ENCODE assay signal across 8 mouse cellular contexts in genomic region chr7:44701921-44702320, GRCm38 (mm10). TPM values are rescaled to one million over a fixed set of nuclear protein-coding genes. Genes with fewer than 3 reads are reported as not detected.
A peak's percentile ranks its signal among the peaks of the same experiment; 100 is the strongest.
DNase-seq lines count a peak whose midpoint lies in the region; ATAC-seq and TF ChIP-seq lines count a peak whose summit lies in the region.

No protein-coding gene starts in this region.

- no peak for TF ChIP-seq EP300 in liver, postnatal 0 days (IDR thresholded peaks at IDR 0.05; ENCODE audit: low read depth)

- no peak for ATAC-seq in liver, postnatal 0 days
- ATAC-seq in liver, embryonic 11.5 days (replicated peaks; ENCODE audit: low FRiP score): no peak
- peak; percentile 62; the same call in 1 of the 2 replicates for ATAC-seq in megakaryocyte-erythroid progenitor cell, adult 5-6 weeks (replicated peaks; ENCODE audit: low FRiP score, low TSS enrichment, poor library complexity, severe bottlenecking)

- no peak for TF ChIP-seq POLR2A in bone marrow, adult 2 months (IDR thresholded peaks at IDR 0.05; ENCODE audit: borderline replicate concordance, control insufficient read depth, low read depth, low read length)

- no peak overlapping the region for H3K4me3 ChIP-seq in liver, postnatal 0 days (ENCODE audit: low read depth, low read length)
- no peak overlapping the region for H3K4me3 ChIP-seq in liver, embryonic 11.5 days (ENCODE audit: low read depth, low read length)
- no peak overlapping the region for H3K4me3 ChIP-seq in bone marrow, adult 2 months (replicated peaks; ENCODE audit: control insufficient read depth, low read depth, low read length)
- no peak overlapping the region for H3K4me3 ChIP-seq in forebrain, embryonic 10.5 days

- peak; percentile 67 for TF ChIP-seq CTCF in liver, postnatal 0 days (IDR thresholded peaks at IDR 0.05; ENCODE audit: low read depth)
- peak; percentile 26; the same call in 1 of the 2 replicates for TF ChIP-seq CTCF in bone marrow, adult 2 months (IDR thresholded peaks at IDR 0.05; ENCODE audit: control insufficient read depth, insufficient read depth, low read length)

- no peak overlapping the region for H3K4me2 ChIP-seq in liver, postnatal 0 days (ENCODE audit: low read depth, low read length)
- H3K4me2 ChIP-seq in liver, embryonic 11.5 days: no peak overlapping the region

- no peak overlapping the region for H3K9ac ChIP-seq in liver, postnatal 0 days (replicated peaks)
- H3K9ac ChIP-seq in liver, embryonic 11.5 days (ENCODE audit: low read depth, low read length): no peak overlapping the region

- DNase-seq in liver, postnatal 0 days: peak; percentile 28
- DNase-seq in liver, embryonic 11.5 days (ENCODE audit: low spot score): no peak
- DNase-seq in forebrain, embryonic 10.5 days (ENCODE audit: extremely low spot score, low spot score): peak; percentile 37
- peak; percentile 38 for DNase-seq in kidney, postnatal 10 days
- DNase-seq in yolk sac, embryonic 10.5 days (ENCODE audit: low spot score): peak; percentile 16
- no peak for DNase-seq in urinary bladder, postnatal 10 days (ENCODE audit: low spot score)

- H3K9me3 ChIP-seq in liver, postnatal 0 days (ENCODE audit: low read length): no peaks in the 10 kb centered on the region
- no peaks in the 10 kb centered on the region for H3K9me3 ChIP-seq in liver, embryonic 11.5 days (ENCODE audit: control insufficient read depth, low read length)
- no peaks in the 10 kb centered on the region for H3K9me3 ChIP-seq in forebrain, embryonic 10.5 days

- 0 out of 2 replicates have a peak, but pooled peaks cover under 1% of the 10 kb centered on the region for H3K4me1 ChIP-seq in liver, postnatal 0 days (ENCODE audit: insufficient read depth)
- H3K4me1 ChIP-seq in liver, embryonic 11.5 days (replicated peaks; ENCODE audit: control insufficient read depth, insufficient read depth, low read length): no peaks in the 10 kb centered on the region
- H3K4me1 ChIP-seq in bone marrow, adult 2 months (ENCODE audit: control insufficient read depth, insufficient read depth, low read length): no peaks in the 10 kb centered on the region
- H3K4me1 ChIP-seq in forebrain, embryonic 10.5 days: peaks cover 21% of the 10 kb centered on the region

- H3K27me3 ChIP-seq in liver, postnatal 0 days (ENCODE audit: insufficient read depth, low read length): no peaks in the 10 kb centered on the region; the same call in 1 of the 2 replicates
- H3K27me3 ChIP-seq in liver, embryonic 11.5 days (replicated peaks; ENCODE audit: control insufficient read depth, insufficient read depth, low read length): no peaks in the 10 kb centered on the region
- H3K27me3 ChIP-seq in forebrain, embryonic 10.5 days (ENCODE audit: poor library complexity, severe bottlenecking): peaks cover 9% of the 10 kb centered on the region; the same call in 1 of the 2 replicates

- 19% methylated on average over 5 of the region's 6 CpGs for WGBS in liver, postnatal 0 days (ENCODE audit: insufficient replicate concordance)
- WGBS in liver, embryonic 11.5 days: 7% methylated on average over 6 of the region's 6 CpGs
- 19% methylated on average over 6 of the region's 6 CpGs for WGBS in bone marrow, adult 2 months
- 8% methylated on average over 6 of the region's 6 CpGs for WGBS in forebrain, embryonic 10.5 days

- H3K27ac ChIP-seq in liver, postnatal 0 days (ENCODE audit: low read depth): no peak overlapping the region
- no peak overlapping the region for H3K27ac ChIP-seq in liver, embryonic 11.5 days (ENCODE audit: low read depth, low read length)
- no peak overlapping the region for H3K27ac ChIP-seq in bone marrow, adult 2 months (ENCODE audit: control insufficient read depth, insufficient read depth, low read depth, low read length, poor library complexity)
- no peak overlapping the region for H3K27ac ChIP-seq in forebrain, embryonic 10.5 days

- H3K36me3 ChIP-seq in liver, postnatal 0 days (replicated peaks; ENCODE audit: insufficient read depth, low read length): no peaks in the 10 kb centered on the region
- no peaks in the 10 kb centered on the region for H3K36me3 ChIP-seq in liver, embryonic 11.5 days (ENCODE audit: control insufficient read depth, insufficient read depth, low read length)
- no peaks in the 10 kb centered on the region for H3K36me3 ChIP-seq in forebrain, embryonic 10.5 days (replicated peaks)

RNA-seq across cellular contexts. Expression of gene Izumo2, which starts 6.6 kb away (rescaled TPM):
- polyA plus RNA-seq in liver, postnatal 0 days (2015; fragmentation: Nextera tagmentation; extraction: Ambion mirVana): not detected in 2 replicates
- not detected in 2 replicates for polyA plus RNA-seq in liver, embryonic 11.5 days (2014; fragmentation: Nextera tagmentation; extraction: Ambion mirVana)
- not detected in 2 replicates for polyA plus RNA-seq in bone marrow, adult 2 months (2011; ENCODE audit: insufficient read depth, insufficient read length, low replicate concordance, missing spikeins)
- polyA plus RNA-seq in forebrain, embryonic 10.5 days (2016; fragmentation: Nextera tagmentation; extraction: Ambion mirVana): not detected in 2 replicates
- total RNA-seq in megakaryocyte-erythroid progenitor cell, adult 5-6 weeks (2014; fragmentation: Nextera tagmentation): not detected in 2 replicates
- total RNA-seq in megakaryocyte-erythroid progenitor cell, adult 5-6 weeks (2017): not detected in 2 replicates

RNA-seq across cellular contexts. Expression of gene Myh14, which starts 31.3 kb away (rescaled TPM):
- polyA plus RNA-seq in liver, postnatal 0 days (2015; fragmentation: Nextera tagmentation; extraction: Ambion mirVana): 1.5 and 2.1 TPM in 2 replicates
- 0.66 and 0.68 TPM in 2 replicates for polyA plus RNA-seq in liver, embryonic 11.5 days (2014; fragmentation: Nextera tagmentation; extraction: Ambion mirVana)
- 0.41 TPM in 1 of 2 replicates, not detected in the other for polyA plus RNA-seq in bone marrow, adult 2 months (2011; ENCODE audit: insufficient read depth, insufficient read length, low replicate concordance, missing spikeins)
- polyA plus RNA-seq in forebrain, embryonic 10.5 days (2016; fragmentation: Nextera tagmentation; extraction: Ambion mirVana): 1.5 and 1.8 TPM in 2 replicates
- total RNA-seq in megakaryocyte-erythroid progenitor cell, adult 5-6 weeks (2014; fragmentation: Nextera tagmentation): not detected in 2 replicates
- total RNA-seq in megakaryocyte-erythroid progenitor cell, adult 5-6 weeks (2017): not detected in 2 replicates

RNA-seq across cellular contexts. Expression of gene Vrk3, which starts 46.3 kb away (rescaled TPM):
- 19.1 and 19.3 TPM in 2 replicates for polyA plus RNA-seq in liver, postnatal 0 days (2015; fragmentation: Nextera tagmentation; extraction: Ambion mirVana)
- polyA plus RNA-seq in liver, embryonic 11.5 days (2014; fragmentation: Nextera tagmentation; extraction: Ambion mirVana): 36.4 and 39.2 TPM in 2 replicates
- 21.6 and 33.6 TPM in 2 replicates for polyA plus RNA-seq in bone marrow, adult 2 months (2011; ENCODE audit: insufficient read depth, insufficient read length, low replicate concordance, missing spikeins)
- 42.1 and 43.4 TPM in 2 replicates for polyA plus RNA-seq in forebrain, embryonic 10.5 days (2016; fragmentation: Nextera tagmentation; extraction: Ambion mirVana)
- 34.2 and 43.8 TPM in 2 replicates for total RNA-seq in megakaryocyte-erythroid progenitor cell, adult 5-6 weeks (2014; fragmentation: Nextera tagmentation)
- total RNA-seq in megakaryocyte-erythroid progenitor cell, adult 5-6 weeks (2017): 51.5 and 81.2 TPM in 2 replicates

RNA-seq across cellular contexts. Expression of gene Zfp473, which starts 48.9 kb away (rescaled TPM):
- polyA plus RNA-seq in liver, postnatal 0 days (2015; fragmentation: Nextera tagmentation; extraction: Ambion mirVana): 0.14 and 0.24 TPM in 2 replicates
- 2.7 TPM in 2 replicates for polyA plus RNA-seq in liver, embryonic 11.5 days (2014; fragmentation: Nextera tagmentation; extraction: Ambion mirVana)
- polyA plus RNA-seq in bone marrow, adult 2 months (2011; ENCODE audit: insufficient read depth, insufficient read length, low replicate concordance, missing spikeins): 0.99 and 2.3 TPM in 2 replicates
- polyA plus RNA-seq in forebrain, embryonic 10.5 days (2016; fragmentation: Nextera tagmentation; extraction: Ambion mirVana): 3.5 and 4.3 TPM in 2 replicates
- total RNA-seq in megakaryocyte-erythroid progenitor cell, adult 5-6 weeks (2014; fragmentation: Nextera tagmentation): 0.22 and 2.0 TPM in 2 replicates
- 6.5 TPM in 1 of 2 replicates, not detected in the other for total RNA-seq in megakaryocyte-erythroid progenitor cell, adult 5-6 weeks (2017)

Comparison
In these comparisons a context has a peak if more than half of its experiments do, and no peak if none do; other contexts are left out.
1. DNase-seq: peak in liver, postnatal 0 days (single experiment), forebrain, embryonic 10.5 days (single experiment), kidney, postnatal 10 days (single experiment) and yolk sac, embryonic 10.5 days (single experiment); none in liver, embryonic 11.5 days (single experiment) and urinary bladder, postnatal 10 days (single experiment).